Mouse (Mus musculus): ENCODE measurements around the gene Cables2.

Gene Cables2

GRCm38 (mm10) chr2:180273394-180274244 lies at the start of gene Cables2:
Cables2 (minus strand) TSS chr2:180273496.
- DNase-seq (ENCODE audit: low spot score in 2 of 2), result peak; percentile 80 to 81

- DNase-seq (ENCODE audit: low spot score in 2 of 2), result no peak
Measured at GRCm38 (mm10) chr2:180322674-180323355, 49.5 kb upstream of the Cables2 start.

GRCm38 (mm10) chr2:180320216-180320615 lies 46.9 kb upstream of the Cables2 start:
- no peak for DNase-seq (ENCODE audit: low spot score in 2 of 2)

- DNase-seq (ENCODE audit: low spot score in 2 of 2), result no peak
Measured at GRCm38 (mm10) chr2:180317591-180317990, 44.3 kb upstream of the Cables2 start.

- no peak for DNase-seq (ENCODE audit: low spot score in 2 of 2)
Measured at GRCm38 (mm10) chr2:180314292-180314691, 41.0 kb upstream of the Cables2 start.

GRCm38 (mm10) chr2:180311147-180311546 lies 37.9 kb upstream of the Cables2 start:
- no peak for DNase-seq (ENCODE audit: low spot score in 2 of 2)

GRCm38 (mm10) chr2:180307680-180308079 lies 34.4 kb upstream of the Cables2 start:
- no peak for DNase-seq (ENCODE audit: low spot score in 2 of 2)

- DNase-seq (ENCODE audit: low spot score in 2 of 2), result no peak
Measured at GRCm38 (mm10) chr2:180306423-180307168, 33.3 kb upstream of the Cables2 start.

GRCm38 (mm10) chr2:180306009-180306408 lies 32.7 kb upstream of the Cables2 start:
- DNase-seq (ENCODE audit: low spot score in 2 of 2), result no peak

GRCm38 (mm10) chr2:180305490-180305889 lies 32.2 kb upstream of the Cables2 start:
- no peak for DNase-seq (ENCODE audit: low spot score in 2 of 2)

GRCm38 (mm10) chr2:180304554-180304953 lies 31.3 kb upstream of the Cables2 start:
- DNase-seq (ENCODE audit: low spot score in 2 of 2), result no peak

- no peak for DNase-seq (ENCODE audit: low spot score in 2 of 2)
Measured at GRCm38 (mm10) chr2:180303468-180303867, 30.2 kb upstream of the Cables2 start.

GRCm38 (mm10) chr2:180302201-180302600 lies 28.9 kb upstream of the Cables2 start:
- DNase-seq (ENCODE audit: low spot score in 2 of 2), result no peak

GRCm38 (mm10) chr2:180300771-180301170 lies 27.5 kb upstream of the Cables2 start:
- no peak for DNase-seq (ENCODE audit: low spot score in 2 of 2)

- DNase-seq (ENCODE audit: low spot score in 2 of 2), result no peak
Measured at GRCm38 (mm10) chr2:180300252-180300651, 27.0 kb upstream of the Cables2 start.

- DNase-seq (ENCODE audit: low spot score in 2 of 2), result no peak
Measured at GRCm38 (mm10) chr2:180292906-180293305, 19.6 kb upstream of the Cables2 start.

- no peak for DNase-seq (ENCODE audit: low spot score in 2 of 2)
Measured at GRCm38 (mm10) chr2:180292026-180292425, 18.7 kb upstream of the Cables2 start.

- DNase-seq (ENCODE audit: low spot score in 2 of 2), result no peak
Measured at GRCm38 (mm10) chr2:180291566-180291965, 18.3 kb upstream of the Cables2 start.

GRCm38 (mm10) chr2:180290503-180290902 lies 17.2 kb upstream of the Cables2 start:
- no peak for DNase-seq (ENCODE audit: low spot score in 2 of 2)

GRCm38 (mm10) chr2:180289440-180290108 lies 16.3 kb upstream of the Cables2 start, which contains the start of gene Rbbp8nl:
Rbbp8nl (minus strand) TSS chr2:180289879.
- DNase-seq (ENCODE audit: low spot score in 2 of 2), result no peak

GRCm38 (mm10) chr2:180288966-180289365 lies 15.7 kb upstream of the Cables2 start:
- DNase-seq (ENCODE audit: low spot score in 2 of 2), result no peak

- DNase-seq (ENCODE audit: low spot score in 2 of 2), result no peak
Measured at GRCm38 (mm10) chr2:180279321-180279720, 6.0 kb upstream of the Cables2 start.

Measured in frontal cortex, postnatal 25 days (tissue).